Mouse (Mus musculus) erythroblast, embryonic 14.5 days (primary cell): ENCODE measurements around the gene Ppargc1a.

Experiments
- GATA1 ChIP-seq: IDR thresholded peaks from 2 replicates; pipeline ENCODE4 v1.6.1; 2012; ENCODE audit warnings: low read length, inconsistent platforms, mixed read lengths
- TAL1 ChIP-seq: IDR thresholded peaks from 3 replicates; pipeline ENCODE4 v1.6.1; 2012; ENCODE audit warnings: low read length, inconsistent platforms, mixed read lengths

GRCm38 (mm10) chr5:51583632-51584031 is 16.1 kb upstream of the Ppargc1a start:
- TF ChIP-seq TAL1 (no peak), GATA1 (no peak)
